Mouse (Mus musculus): ENCODE measurements at regions not wholly inside any gene's neighbourhood (a gene's known extent, or its start where the extent isn't known, plus 50 kb on each side); places are given as distances from the start of the nearest gene placed in this dataset.

GRCm38 (mm10) chr3:157842872-157843271, 82.0 kb downstream of the Cth start:
- CTCF ChIA-PET, result no interaction called here

- CTCF ChIA-PET, result no interaction called here
These were observed 83.6 kb downstream of the Cth start for GRCm38 (mm10) chr3:157841164-157841719.

GRCm38 (mm10) chr3:157804307-157804706, 120.6 kb downstream of the Cth start:
- CTCF ChIA-PET, result no interaction called here

GRCm38 (mm10) chr3:157803356-157803755, 121.5 kb downstream of the Cth start:
- CTCF ChIA-PET, result no interaction called here

GRCm38 (mm10) chr3:157787559-157788256, 137.2 kb downstream of the Cth start:
- CTCF ChIA-PET, result no interaction called here

- CTCF ChIA-PET, result no interaction called here
These were observed 143.8 kb downstream of the Cth start for GRCm38 (mm10) chr3:157781071-157781470.

- CTCF ChIA-PET, result no interaction called here
These were observed 147.1 kb downstream of the Cth start for GRCm38 (mm10) chr3:157777779-157778178.

- CTCF ChIA-PET, result no interaction called here
These were observed 161.2 kb downstream of the Cth start for GRCm38 (mm10) chr3:157763487-157764199.

- CTCF ChIA-PET, result no interaction called here
These were observed 165.0 kb downstream of the Cth start for GRCm38 (mm10) chr3:157759856-157760255.

GRCm38 (mm10) chr3:157754826-157755225, 170.1 kb downstream of the Cth start:
- CTCF ChIA-PET, result no interaction called here

GRCm38 (mm10) chr3:157750266-157750665, 174.6 kb downstream of the Cth start:
- CTCF ChIA-PET, result no interaction called here

GRCm38 (mm10) chr3:157748395-157749037, 176.4 kb downstream of the Cth start:
- CTCF ChIA-PET, result no interaction called here

GRCm38 (mm10) chr3:157743000-157743399, 176.3 kb downstream of the Ptger3 start:
- CTCF ChIA-PET, result no interaction called here

- CTCF ChIA-PET, result interaction anchor here (0.6 kb wide), 1 partner anchor 17 kb away, joined by 3 read pairs; no protein-coding TSS in a partner anchor
These were observed 173.1 kb downstream of the Ptger3 start for GRCm38 (mm10) chr3:157739628-157740294.

GRCm38 (mm10) chr3:157732136-157732940, 165.6 kb downstream of the Ptger3 start:
- CTCF ChIA-PET, result no interaction called here

GRCm38 (mm10) chr3:157729711-157730367, 163.1 kb downstream of the Ptger3 start:
- CTCF ChIA-PET, result no interaction called here

- CTCF ChIA-PET, result no interaction called here
These were observed 157.8 kb downstream of the Ptger3 start for GRCm38 (mm10) chr3:157724542-157724941.

GRCm38 (mm10) chr3:157723184-157723583, 156.5 kb downstream of the Ptger3 start:
- CTCF ChIA-PET, result interaction anchor here (0.8 kb wide), 1 partner anchor 17 kb away, joined by 3 read pairs; no protein-coding TSS in a partner anchor

- CTCF ChIA-PET, result no interaction called here
These were observed 150.7 kb downstream of the Ptger3 start for GRCm38 (mm10) chr3:157717313-157717921.

GRCm38 (mm10) chr3:157714023-157714422, 147.3 kb downstream of the Ptger3 start:
- CTCF ChIA-PET, result no interaction called here
